Mouse (Mus musculus): ENCODE results near the gene Ddr1. TPM values are rescaled to one million over a fixed set of nuclear protein-coding genes. Genes with fewer than 3 reads are reported as not detected.

Gene Ddr1
- polyA plus RNA-seq (2014; fragmentation: Nextera tagmentation; extraction: Ambion mirVana), result 50.4 and 50.6 TPM in 2 replicates

GRCm38 (mm10) chr17:35704621-35705464 lies at the start of gene Ddr1:
TSS of gene Ddr1 (minus strand) at chr17:35704621.
- no peaks in the 10 kb centered on the region for H3K36me3 ChIP-seq (ENCODE audit: control insufficient read depth, insufficient read depth, low read length)
- no peaks in the 10 kb centered on the region for H3K9me3 ChIP-seq (ENCODE audit: control insufficient read depth, low read depth, low read length)
- H3K4me1 ChIP-seq (ENCODE audit: control insufficient read depth, insufficient read depth, low read length), result peaks cover 13% of the 10 kb centered on the region
- no peaks in the 10 kb centered on the region for H3K27me3 ChIP-seq (ENCODE audit: control insufficient read depth, insufficient read depth, low read length)
- peak; percentile 39; the same call in 1 of the 2 replicates for ATAC-seq (ENCODE audit: insufficient number of reproducible peaks, insufficient read depth, low FRiP score, low read depth)
- 7% methylated on average over 19 of the region's 19 CpGs for WGBS
- peak within 1 kb of the TSS; percentile 64 for H3K4me2 ChIP-seq (replicated peaks; ENCODE audit: low read depth, low read length)
- H3K4me3 ChIP-seq (ENCODE audit: low read depth, low read length), result peak within 1 kb of the TSS; percentile 30
- peak within 1 kb of the TSS; percentile 31; the same call in 1 of the 2 replicates for H3K9ac ChIP-seq (replicated peaks; ENCODE audit: low read depth, low read length)
- H3K27ac ChIP-seq (ENCODE audit: low read length), result peak within 1 kb of the TSS; percentile 95

- no peak overlapping the region for H3K4me3 ChIP-seq (ENCODE audit: low read depth, low read length)
- H3K9ac ChIP-seq (replicated peaks; ENCODE audit: low read depth, low read length), result no peak overlapping the region
- H3K9me3 ChIP-seq (ENCODE audit: control insufficient read depth, low read depth, low read length), result no peaks in the 10 kb centered on the region
- ATAC-seq (ENCODE audit: insufficient number of reproducible peaks, insufficient read depth, low FRiP score, low read depth), result no peak
- no peaks in the 10 kb centered on the region for H3K36me3 ChIP-seq (ENCODE audit: control insufficient read depth, insufficient read depth, low read length)
- H3K27ac ChIP-seq (ENCODE audit: low read length), result no peak overlapping the region
- H3K4me2 ChIP-seq (replicated peaks; ENCODE audit: low read depth, low read length), result no peak overlapping the region
- 96% methylated on average over 7 of the region's 7 CpGs for WGBS
- no peaks in the 10 kb centered on the region for H3K27me3 ChIP-seq (ENCODE audit: control insufficient read depth, insufficient read depth, low read length)
- H3K4me1 ChIP-seq (ENCODE audit: control insufficient read depth, insufficient read depth, low read length), result no peaks in the 10 kb centered on the region
Measured at GRCm38 (mm10) chr17:35753668-35754067, 49.2 kb upstream of the Ddr1 start.

GRCm38 (mm10) chr17:35752221-35752811 lies 47.9 kb upstream of the Ddr1 start:
- H3K4me1 ChIP-seq (ENCODE audit: control insufficient read depth, insufficient read depth, low read length), result no peaks in the 10 kb centered on the region
- no peaks in the 10 kb centered on the region for H3K9me3 ChIP-seq (ENCODE audit: control insufficient read depth, low read depth, low read length)
- H3K4me2 ChIP-seq (replicated peaks; ENCODE audit: low read depth, low read length), result no peak overlapping the region
- no peaks in the 10 kb centered on the region for H3K27me3 ChIP-seq (ENCODE audit: control insufficient read depth, insufficient read depth, low read length)
- no peak for ATAC-seq (ENCODE audit: insufficient number of reproducible peaks, insufficient read depth, low FRiP score, low read depth)
- no peak overlapping the region for H3K4me3 ChIP-seq (ENCODE audit: low read depth, low read length)
- 60% methylated on average over 7 of the region's 7 CpGs for WGBS
- H3K27ac ChIP-seq (ENCODE audit: low read length), result no peak overlapping the region
- H3K9ac ChIP-seq (replicated peaks; ENCODE audit: low read depth, low read length), result no peak overlapping the region
- no peaks in the 10 kb centered on the region for H3K36me3 ChIP-seq (ENCODE audit: control insufficient read depth, insufficient read depth, low read length)

GRCm38 (mm10) chr17:35749685-35750084 lies 45.3 kb upstream of the Ddr1 start:
- no peaks in the 10 kb centered on the region for H3K27me3 ChIP-seq (ENCODE audit: control insufficient read depth, insufficient read depth, low read length)
- 69% methylated on average over 10 of the region's 10 CpGs for WGBS
- no peaks in the 10 kb centered on the region for H3K9me3 ChIP-seq (ENCODE audit: control insufficient read depth, low read depth, low read length)
- H3K4me3 ChIP-seq (ENCODE audit: low read depth, low read length), result no peak overlapping the region
- H3K27ac ChIP-seq (ENCODE audit: low read length), result no peak overlapping the region
- no peak overlapping the region for H3K9ac ChIP-seq (replicated peaks; ENCODE audit: low read depth, low read length)
- ATAC-seq (ENCODE audit: insufficient number of reproducible peaks, insufficient read depth, low FRiP score, low read depth), result no peak
- H3K4me1 ChIP-seq (ENCODE audit: control insufficient read depth, insufficient read depth, low read length), result no peaks in the 10 kb centered on the region
- no peaks in the 10 kb centered on the region for H3K36me3 ChIP-seq (ENCODE audit: control insufficient read depth, insufficient read depth, low read length)
- H3K4me2 ChIP-seq (replicated peaks; ENCODE audit: low read depth, low read length), result no peak overlapping the region

GRCm38 (mm10) chr17:35744361-35744760 lies 39.9 kb upstream of the Ddr1 start:
- no peaks in the 10 kb centered on the region for H3K9me3 ChIP-seq (ENCODE audit: control insufficient read depth, low read depth, low read length)
- no peak for ATAC-seq (ENCODE audit: insufficient number of reproducible peaks, insufficient read depth, low FRiP score, low read depth)
- H3K27me3 ChIP-seq (ENCODE audit: control insufficient read depth, insufficient read depth, low read length), result no peaks in the 10 kb centered on the region
- H3K4me3 ChIP-seq (ENCODE audit: low read depth, low read length), result no peak overlapping the region
- no peak overlapping the region for H3K9ac ChIP-seq (replicated peaks; ENCODE audit: low read depth, low read length)
- WGBS, result 93% methylated on average over 2 of the region's 2 CpGs
- no peak overlapping the region for H3K27ac ChIP-seq (ENCODE audit: low read length)
- no peaks in the 10 kb centered on the region for H3K4me1 ChIP-seq (ENCODE audit: control insufficient read depth, insufficient read depth, low read length)
- H3K4me2 ChIP-seq (replicated peaks; ENCODE audit: low read depth, low read length), result no peak overlapping the region
- H3K36me3 ChIP-seq (ENCODE audit: control insufficient read depth, insufficient read depth, low read length), result no peaks in the 10 kb centered on the region

GRCm38 (mm10) chr17:35742948-35743347 lies 38.5 kb upstream of the Ddr1 start:
- WGBS, result 72% methylated on average over 3 of the region's 3 CpGs
- ATAC-seq (ENCODE audit: insufficient number of reproducible peaks, insufficient read depth, low FRiP score, low read depth), result peak; percentile 56; the same call in 1 of the 2 replicates
- Histone ChIP-seq H3K4me1 (ENCODE audit: control insufficient read depth, insufficient read depth, low read length) (no peaks in the 10 kb centered on the region), H3K27me3 (ENCODE audit: control insufficient read depth, insufficient read depth, low read length) (no peaks in the 10 kb centered on the region), H3K4me2 (replicated peaks; ENCODE audit: low read depth, low read length) (no peak overlapping the region), H3K9me3 (ENCODE audit: control insufficient read depth, low read depth, low read length) (no peaks in the 10 kb centered on the region), H3K27ac (ENCODE audit: low read length) (no peak overlapping the region), H3K36me3 (ENCODE audit: control insufficient read depth, insufficient read depth, low read length) (no peaks in the 10 kb centered on the region), H3K9ac (replicated peaks; ENCODE audit: low read depth, low read length) (no peak overlapping the region), H3K4me3 (ENCODE audit: low read depth, low read length) (no peak overlapping the region)

- H3K36me3 ChIP-seq (ENCODE audit: control insufficient read depth, insufficient read depth, low read length), result no peaks in the 10 kb centered on the region
- no peak overlapping the region for H3K4me3 ChIP-seq (ENCODE audit: low read depth, low read length)
- 67% methylated on average over 9 of the region's 9 CpGs for WGBS
- peak; percentile 74; the same call in 1 of the 2 replicates for ATAC-seq (ENCODE audit: insufficient number of reproducible peaks, insufficient read depth, low FRiP score, low read depth)
- H3K9ac ChIP-seq (replicated peaks; ENCODE audit: low read depth, low read length), result no peak overlapping the region
- no peaks in the 10 kb centered on the region for H3K27me3 ChIP-seq (ENCODE audit: control insufficient read depth, insufficient read depth, low read length)
- H3K27ac ChIP-seq (ENCODE audit: low read length), result no peak overlapping the region; the same call in 1 of the 2 replicates
- H3K4me1 ChIP-seq (ENCODE audit: control insufficient read depth, insufficient read depth, low read length), result 0 out of 2 replicates have a peak, but pooled peaks cover 3% of the 10 kb centered on the region
- H3K4me2 ChIP-seq (replicated peaks; ENCODE audit: low read depth, low read length), result no peak overlapping the region
- no peaks in the 10 kb centered on the region for H3K9me3 ChIP-seq (ENCODE audit: control insufficient read depth, low read depth, low read length)
Measured at GRCm38 (mm10) chr17:35741589-35742226, 37.3 kb upstream of the Ddr1 start.

GRCm38 (mm10) chr17:35740276-35740880 lies 36.0 kb upstream of the Ddr1 start:
- peaks cover 6% of the 10 kb centered on the region; the same call in 1 of the 2 replicates for H3K4me1 ChIP-seq (ENCODE audit: control insufficient read depth, insufficient read depth, low read length)
- no peak overlapping the region for H3K4me2 ChIP-seq (replicated peaks; ENCODE audit: low read depth, low read length)
- H3K9me3 ChIP-seq (ENCODE audit: control insufficient read depth, low read depth, low read length), result no peaks in the 10 kb centered on the region
- ATAC-seq (ENCODE audit: insufficient number of reproducible peaks, insufficient read depth, low FRiP score, low read depth), result no peak
- H3K27me3 ChIP-seq (ENCODE audit: control insufficient read depth, insufficient read depth, low read length), result no peaks in the 10 kb centered on the region
- H3K4me3 ChIP-seq (ENCODE audit: low read depth, low read length), result no peak overlapping the region
- H3K9ac ChIP-seq (replicated peaks; ENCODE audit: low read depth, low read length), result no peak overlapping the region
- 75% methylated on average over 5 of the region's 5 CpGs for WGBS
- no peak overlapping the region for H3K27ac ChIP-seq (ENCODE audit: low read length)
- H3K36me3 ChIP-seq (ENCODE audit: control insufficient read depth, insufficient read depth, low read length), result no peaks in the 10 kb centered on the region
